8 mouse cellular contexts compared by ENCODE assay signal in the genomic region with DNA sequence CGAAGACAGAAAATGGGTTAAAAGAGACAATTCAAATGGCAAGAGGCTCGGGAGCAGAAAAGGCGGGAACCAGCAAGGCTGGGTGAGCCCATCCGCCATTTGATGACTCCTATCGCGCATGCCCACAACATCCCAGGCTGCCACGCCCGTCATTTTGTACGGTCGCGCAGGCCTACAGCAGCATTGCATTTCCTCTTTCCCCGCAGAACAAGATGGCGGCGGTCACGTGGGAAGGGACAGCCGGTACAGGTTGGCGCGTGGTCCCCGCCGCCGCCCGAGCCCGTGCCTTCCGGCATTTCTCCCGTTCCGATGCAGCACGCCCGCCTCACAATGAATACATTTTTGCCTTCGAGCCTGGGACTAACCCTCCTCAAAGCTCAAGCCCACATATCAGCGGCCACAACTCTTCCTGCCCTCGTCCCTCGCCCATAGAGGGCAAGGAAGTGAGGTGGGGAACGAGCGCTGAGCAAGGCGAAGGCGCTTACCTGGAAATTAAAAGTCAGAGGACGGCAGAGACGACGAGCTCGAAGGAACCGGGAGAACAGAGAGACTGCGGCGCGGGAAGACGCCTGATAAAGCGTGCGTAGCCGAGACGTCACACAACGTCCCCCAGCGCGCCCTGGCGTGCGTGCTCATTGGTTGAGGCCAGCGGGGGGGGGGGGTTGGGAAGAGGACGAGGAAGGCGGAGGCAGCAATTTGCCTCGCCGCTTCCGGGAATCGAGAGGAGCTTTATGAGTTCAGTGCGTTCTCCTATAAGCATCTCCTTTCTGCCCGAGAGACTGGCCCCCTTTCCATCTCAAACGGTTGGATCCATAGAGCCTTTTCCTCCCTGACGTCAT. TPM values are rescaled to one million over a fixed set of nuclear protein-coding genes. Genes with fewer than 3 reads are reported as not detected.
DNase-seq lines count a peak whose midpoint lies in the region; ATAC-seq and TF ChIP-seq lines count a peak whose summit lies in the region.

A gene (minus strand): TSS at position 728 of the 839 bp plus-strand sequence.

- H3K9me3 ChIP-seq in ES-E14 (ENCODE audit: control insufficient read depth, insufficient read depth, low read depth, low read length) = no peaks in the 10 kb centered on the region
- H3K9me3 ChIP-seq in forebrain, embryonic 16.5 days (ENCODE audit: control insufficient read depth, low read length) = no peaks in the 10 kb centered on the region
- no peaks in the 10 kb centered on the region for H3K9me3 ChIP-seq in lung, embryonic 14.5 days (ENCODE audit: low read depth, low read length)

- WGBS in forebrain, embryonic 16.5 days = 20% methylated on average over 57 of the region's 65 CpGs
- WGBS in lung, embryonic 14.5 days = 11% methylated on average over 48 of the region's 65 CpGs
- WGBS in olfactory bulb, adult 2 months = 14% methylated on average over 65 of the region's 65 CpGs
- under 1% methylated on average over 54 of the region's 65 CpGs for WGBS in thymus, adult 2 months

- ATAC-seq in forebrain, embryonic 16.5 days = peak; percentile 96
- ATAC-seq in lung, embryonic 14.5 days (ENCODE audit: insufficient read depth) = peak; percentile 95

- no peak for TF ChIP-seq CTCF in layer of hippocampus, adult 2 months (conservative IDR thresholded peaks at IDR 0.05)
- TF ChIP-seq CTCF in lung, embryonic 14.5 days (IDR thresholded peaks at IDR 0.05; ENCODE audit: low read depth) = no peak
- no peak for TF ChIP-seq CTCF in olfactory bulb, adult 2 months (IDR thresholded peaks at IDR 0.05; ENCODE audit: insufficient read depth, low read depth, low read length)
- TF ChIP-seq CTCF in thymus, adult 2 months (IDR thresholded peaks at IDR 0.05; ENCODE audit: borderline replicate concordance, control insufficient read depth, extremely low read depth, insufficient read depth, low read length, poor library complexity) = no peak

- H3K27me3 ChIP-seq in forebrain, embryonic 16.5 days (replicated peaks; ENCODE audit: control insufficient read depth, insufficient read depth, low read length) = no peaks in the 10 kb centered on the region
- H3K27me3 ChIP-seq in lung, embryonic 14.5 days (ENCODE audit: insufficient read depth, low read length) = no peaks in the 10 kb centered on the region
- H3K27me3 ChIP-seq in thymus, adult 2 months (ENCODE audit: control insufficient read depth, insufficient read depth, low read length) = no peaks in the 10 kb centered on the region

- peak within 1 kb of the TSS; percentile 99 for H3K27ac ChIP-seq in ES-E14 (ENCODE audit: insufficient read depth, low read depth, low read length, poor library complexity, severe bottlenecking)
- H3K27ac ChIP-seq in forebrain, embryonic 16.5 days (ENCODE audit: low read length) = peak within 1 kb of the TSS; percentile 98
- H3K27ac ChIP-seq in layer of hippocampus, adult 2 months = peak within 1 kb of the TSS; percentile 99
- H3K27ac ChIP-seq in lung, embryonic 14.5 days (ENCODE audit: low read depth) = peak within 1 kb of the TSS; percentile 98
- H3K27ac ChIP-seq in olfactory bulb, adult 2 months (ENCODE audit: insufficient read depth, low read depth, low read length) = peak within 1 kb of the TSS; percentile 99
- peak within 1 kb of the TSS; percentile 97 for H3K27ac ChIP-seq in thymus, adult 2 months (ENCODE audit: control insufficient read depth, insufficient read depth, low read length)

- DNase-seq in ES-E14 (ENCODE audit: low read depth, low spot score) = peak; percentile 58
- peak; percentile 88 for DNase-seq in cerebellum, adult 11-12 months
- DNase-seq in heart, postnatal 36 days = peak; percentile 79 to 82
- DNase-seq in layer of hippocampus, adult 2 months (ENCODE audit: low spot score in 2 of 2) = peak; percentile 79 to 86
- DNase-seq in lung, embryonic 14.5 days = peak; percentile 90
- peak; percentile 83 for DNase-seq in thymus, adult 2 months

- peak within 1 kb of the TSS; percentile 59 for H3K4me2 ChIP-seq in forebrain, embryonic 16.5 days (ENCODE audit: low read length)
- H3K4me2 ChIP-seq in lung, embryonic 14.5 days = peak within 1 kb of the TSS; percentile 83

- in situ Hi-C loops in ES-E14 (cut with MboI; ENCODE audit: low sequenced_read_pairs in 2 of 2, unreplicated experiment in 2 of 2) = no loop called here

- H3K9ac ChIP-seq in ES-E14 (ENCODE audit: insufficient read depth, low read depth, low read length, poor library complexity, severe bottlenecking) = peak within 1 kb of the TSS; percentile 100
- H3K9ac ChIP-seq in forebrain, embryonic 16.5 days (replicated peaks; ENCODE audit: low read depth, low read length) = peak within 1 kb of the TSS; percentile 81
- H3K9ac ChIP-seq in lung, embryonic 14.5 days = peak within 1 kb of the TSS; percentile 84

- intact Hi-C loops in heart, postnatal 36 days (cut with DNase I) = loop anchor here (5.0 to 10.0 kb wide), 2 partner anchors 107 to 421 kb away; a partner anchor contains a TSS

- H3K4me3 ChIP-seq in ES-E14 (ENCODE audit: insufficient read depth in 1 of 2, low read depth in 1 of 2, low read length in 2 of 2, poor library complexity in 1 of 2, severe bottlenecking in 1 of 2) = peak within 1 kb of the TSS; percentile 75 to 93
- peak within 1 kb of the TSS; percentile 74 for H3K4me3 ChIP-seq in forebrain, embryonic 16.5 days (replicated peaks; ENCODE audit: low read length)
- peak within 1 kb of the TSS; percentile 82 for H3K4me3 ChIP-seq in layer of hippocampus, adult 2 months
- H3K4me3 ChIP-seq in lung, embryonic 14.5 days (ENCODE audit: low read depth, low read length) = peak within 1 kb of the TSS; percentile 64
- H3K4me3 ChIP-seq in olfactory bulb, adult 2 months (ENCODE audit: insufficient read depth, low read depth, low read length) = peak within 1 kb of the TSS; percentile 95
- H3K4me3 ChIP-seq in thymus, adult 2 months (ENCODE audit: control insufficient read depth, insufficient read depth, low read length) = peak within 1 kb of the TSS; percentile 97

- H3K4me1 ChIP-seq in ES-E14 (ENCODE audit: control insufficient read depth in 2 of 2, insufficient read depth in 2 of 2, low read length in 2 of 2, poor library complexity in 1 of 2) = peaks cover 0 to 2% of the 10 kb centered on the region in 2 experiments; a peak in 1 of 4 replicates
- H3K4me1 ChIP-seq in forebrain, embryonic 16.5 days (replicated peaks; ENCODE audit: control insufficient read depth, insufficient read depth, low read length) = peaks cover 9% of the 10 kb centered on the region
- no peaks in the 10 kb centered on the region for H3K4me1 ChIP-seq in lung, embryonic 14.5 days (ENCODE audit: insufficient read depth)
- peaks cover 8% of the 10 kb centered on the region; the same call in 1 of the 2 replicates for H3K4me1 ChIP-seq in olfactory bulb, adult 2 months (ENCODE audit: control insufficient read depth, insufficient read depth, low read length)
- H3K4me1 ChIP-seq in thymus, adult 2 months (replicated peaks; ENCODE audit: control insufficient read depth, insufficient read depth, low read length) = peaks cover 9% of the 10 kb centered on the region

- TF ChIP-seq POLR2A in olfactory bulb, adult 2 months (IDR thresholded peaks at IDR 0.05; ENCODE audit: insufficient read depth, low read depth, low read length) = peak; percentile 88
- TF ChIP-seq POLR2A in thymus, adult 2 months (IDR thresholded peaks at IDR 0.05; ENCODE audit: control insufficient read depth, extremely low read depth, insufficient read depth, low read length, poor library complexity) = peak; percentile 53; the same call in 1 of the 2 replicates

- H3K36me3 ChIP-seq in ES-E14 (ENCODE audit: control insufficient read depth, insufficient read depth, low read length, poor library complexity, severe bottlenecking) = peaks cover 36% of the 10 kb centered on the region
- H3K36me3 ChIP-seq in forebrain, embryonic 16.5 days (ENCODE audit: control insufficient read depth, insufficient read depth) = peaks cover 13% of the 10 kb centered on the region
- peaks cover 37% of the 10 kb centered on the region for H3K36me3 ChIP-seq in lung, embryonic 14.5 days (ENCODE audit: insufficient read depth)
- H3K36me3 ChIP-seq in thymus, adult 2 months (ENCODE audit: control insufficient read depth, insufficient read depth, low read length) = peaks cover 29% of the 10 kb centered on the region

TF ChIP-seq in ES-E14, 5 proteins besides CTCF, POLR2A, EP300 and RAD21:
- TF ChIP-seq MAFK (IDR thresholded peaks at IDR 0.05; ENCODE audit: insufficient read depth, low read depth, low read length) (no peak), HCFC1 (IDR thresholded peaks at IDR 0.05; ENCODE audit: borderline replicate concordance, insufficient read depth, low read length) (peak; percentile 57; the same call in 1 of the 2 replicates)
TF ChIP-seq in ES-E14: peak in this region for 1.

RNA-seq across cellular contexts. Expression of the gene that starts here (rescaled TPM):
- 312 and 423 TPM in 2 replicates for total RNA-seq in ES-E14 (2012; rRNA removed)
- 357 and 393 TPM in 2 replicates for polyA plus RNA-seq in forebrain, embryonic 16.5 days (2015; fragmentation: Nextera tagmentation; extraction: Ambion mirVana)
- total RNA-seq in heart, postnatal 36 days (2021) = 10 to 100 TPM; 63.1 to 74.0 TPM
- 100 to 1,000 TPM; 111 to 133 TPM for total RNA-seq in layer of hippocampus, adult 2 months (2021)
- 589 and 659 TPM in 2 replicates for polyA plus RNA-seq in lung, embryonic 14.5 days (2014; fragmentation: Nextera tagmentation; extraction: Ambion mirVana)
- polyA plus RNA-seq in olfactory bulb, adult 2 months (2012; ENCODE audit: insufficient read depth, insufficient read length, low replicate concordance, missing spikeins) = 332 TPM in 1 of 2 replicates, not detected in the other
- polyA plus RNA-seq in thymus, adult 2 months (2012; rRNA removed) = 220 and 225 TPM in 2 replicates

Comparison
In these comparisons a context has a peak if more than half of its experiments do, and no peak if none do; other contexts are left out.
1. Peak in every context shown above with its lines: DNase-seq, ATAC-seq, H3K4me3 ChIP-seq and H3K27ac ChIP-seq.